Mouse (Mus musculus) forebrain, embryonic 15.5 days (tissue): ENCODE measurements around the gene Rab38. TPM values are rescaled to one million over a fixed set of nuclear protein-coding genes. Genes with fewer than 3 reads are reported as not detected.
A peak's percentile ranks its signal among the peaks of the same experiment; 100 is the strongest.

Experiments used
- ATAC-seq: fragments of 200-750 bp; cut with Nextera tagmentation; replicated peaks from 2 replicates; pipeline ENCODE4 v1.8.0; 2017; ENCODE audit warnings: mild to moderate bottlenecking, moderate TSS enrichment, moderate library complexity
- H3K27ac ChIP-seq: fragments of 300-500 bp; sonication (generic); replicated peaks from 2 replicates; pipeline ENCODE4 v1.5.1; 2015; ENCODE audit warnings: mild to moderate bottlenecking, inconsistent platforms
- H3K27me3 ChIP-seq: fragments of 300-500 bp; sonication (generic); 2 replicates; pipeline ENCODE4 v1.6.1; 2015; ENCODE audit warnings: inconsistent platforms
- H3K36me3 ChIP-seq: fragments of 300-500 bp; sonication (generic); 2 replicates; pipeline ENCODE4 v1.6.1; 2015; ENCODE audit warnings: mild to moderate bottlenecking, inconsistent platforms
- H3K4me1 ChIP-seq: fragments of 300-500 bp; sonication (generic); 2 replicates; pipeline ENCODE4 v1.6.1; 2015; ENCODE audit warnings: inconsistent platforms
- H3K4me2 ChIP-seq: fragments of 300-500 bp; sonication (generic); replicated peaks from 2 replicates; pipeline ENCODE4 v1.6.1; 2015; ENCODE audit warnings: mild to moderate bottlenecking, inconsistent platforms
- H3K4me3 ChIP-seq: fragments of 300-500 bp; sonication (generic); 2 replicates; pipeline ENCODE4 v1.5.1; 2015; ENCODE audit warnings: mild to moderate bottlenecking, inconsistent platforms
- H3K9ac ChIP-seq: fragments of 300-500 bp; sonication (generic); replicated peaks from 2 replicates; pipeline ENCODE4 v1.6.1; 2015; ENCODE audit warnings: mild to moderate bottlenecking, inconsistent platforms
- H3K9me3 ChIP-seq: fragments of 300-500 bp; sonication (generic); 2 replicates; pipeline ENCODE4 v1.6.1; 2016; ENCODE audit warnings: inconsistent platforms
- WGBS: fragments of 180-500 bp; shearing (Covaris S2); methylation state at CpG from one replicate; pipeline ENCODE4 v1.1.7; 2015; ENCODE audit warnings: mixed read lengths; 5-methylcytosine and 5-hydroxymethylcytosine counted together
- polyA plus RNA-seq: library from polyadenylated mRNA; unstranded; fragments of >200 nt; fragmentation: Nextera tagmentation; extraction: Ambion mirVana; gene quantifications from 2 replicates; pipeline ENCODE4 v1.2.1, GENCODE M21; 2015

The Rab38 gene
- polyA plus RNA-seq: 0.34 and 0.98 TPM in 2 replicates

DNA sequence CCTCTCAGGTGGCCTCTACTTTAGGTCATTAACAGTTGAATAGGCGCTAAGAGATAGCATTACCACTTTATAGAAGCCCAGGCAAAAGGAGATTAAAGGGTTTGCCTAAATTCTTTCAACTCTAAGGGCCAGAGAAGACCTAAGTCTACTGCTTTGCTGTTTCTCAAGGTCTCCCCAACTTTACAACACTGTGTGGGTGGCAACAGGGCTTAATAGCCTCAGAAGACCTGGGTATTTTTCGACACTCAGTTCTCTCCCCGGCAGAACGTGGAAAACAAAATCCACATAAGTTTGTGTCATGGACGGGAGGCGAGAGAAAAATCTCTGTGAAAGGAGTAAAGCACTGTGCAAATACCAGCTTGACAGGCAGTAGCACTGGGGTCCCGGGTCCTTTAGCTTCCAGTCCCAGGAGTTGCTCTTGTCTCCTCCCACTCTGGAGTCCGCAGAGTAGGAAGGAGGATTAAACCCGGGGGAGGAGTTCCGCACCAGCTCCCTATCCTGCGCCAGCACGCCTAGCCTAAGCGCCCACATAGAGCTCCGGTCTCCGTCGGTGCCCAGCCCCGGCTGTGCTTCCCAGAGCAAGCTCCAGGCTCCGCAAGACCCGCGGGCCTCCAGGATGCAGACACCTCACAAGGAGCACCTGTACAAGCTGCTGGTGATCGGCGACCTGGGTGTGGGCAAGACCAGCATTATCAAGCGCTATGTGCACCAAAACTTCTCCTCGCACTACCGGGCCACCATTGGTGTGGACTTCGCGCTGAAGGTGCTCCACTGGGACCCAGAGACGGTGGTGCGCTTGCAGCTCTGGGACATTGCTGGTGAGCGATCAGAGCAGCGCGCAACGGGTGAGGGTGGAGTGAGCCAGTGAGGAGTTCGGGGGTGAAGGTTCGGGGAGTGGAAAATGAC is at the start of gene Rab38:
Rab38 (plus strand) TSS at position 488 of the 906 bp plus-strand sequence.
- peak within 1 kb of the TSS; percentile 97 for H3K4me2 ChIP-seq
- no peak within 1 kb of the TSS for H3K27ac ChIP-seq
- H3K4me1 ChIP-seq: peaks cover 11% of the 10 kb centered on the region; the same call in 1 of the 2 replicates
- no peaks in the 10 kb centered on the region for H3K27me3 ChIP-seq
- no peaks in the 10 kb centered on the region for H3K36me3 ChIP-seq
- peak within 1 kb of the TSS; percentile 51 for H3K4me3 ChIP-seq
- H3K9ac ChIP-seq: peak within 1 kb of the TSS; percentile 43
- H3K9me3 ChIP-seq: no peaks in the 10 kb centered on the region
- ATAC-seq: peak; percentile 98
- 1% methylated on average over 35 of the region's 35 CpGs for WGBS

DNA sequence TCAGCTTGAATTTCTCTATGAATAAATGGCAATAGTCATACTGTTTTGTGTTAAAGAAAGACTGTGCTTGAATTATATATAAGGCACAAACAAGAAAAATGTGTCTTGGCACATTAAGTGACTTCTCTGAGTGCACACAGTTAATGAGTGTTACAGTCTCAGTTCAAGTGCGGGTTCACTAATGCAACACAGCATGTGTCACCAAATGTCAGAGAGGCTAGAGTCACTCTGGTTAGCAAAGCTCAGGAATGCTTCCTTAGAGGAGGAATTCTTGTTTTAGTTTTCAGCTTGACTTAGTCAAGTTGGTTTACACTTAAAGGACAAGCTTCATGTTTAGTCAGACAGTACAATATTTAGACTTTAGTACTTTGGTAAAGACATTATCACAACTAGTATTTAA is 35.5 kb upstream of the Rab38 start:
- no peak overlapping the region for H3K27ac ChIP-seq
- no peaks in the 10 kb centered on the region for H3K36me3 ChIP-seq
- no peaks in the 10 kb centered on the region for H3K27me3 ChIP-seq
- no peak overlapping the region for H3K4me3 ChIP-seq
- no peak overlapping the region for H3K9ac ChIP-seq
- no peak overlapping the region for H3K4me2 ChIP-seq
- no peaks in the 10 kb centered on the region for H3K4me1 ChIP-seq
- H3K9me3 ChIP-seq: no peaks in the 10 kb centered on the region
- 80% methylated on average over 1 of the region's 1 CpGs for WGBS
- ATAC-seq: no peak

DNA sequence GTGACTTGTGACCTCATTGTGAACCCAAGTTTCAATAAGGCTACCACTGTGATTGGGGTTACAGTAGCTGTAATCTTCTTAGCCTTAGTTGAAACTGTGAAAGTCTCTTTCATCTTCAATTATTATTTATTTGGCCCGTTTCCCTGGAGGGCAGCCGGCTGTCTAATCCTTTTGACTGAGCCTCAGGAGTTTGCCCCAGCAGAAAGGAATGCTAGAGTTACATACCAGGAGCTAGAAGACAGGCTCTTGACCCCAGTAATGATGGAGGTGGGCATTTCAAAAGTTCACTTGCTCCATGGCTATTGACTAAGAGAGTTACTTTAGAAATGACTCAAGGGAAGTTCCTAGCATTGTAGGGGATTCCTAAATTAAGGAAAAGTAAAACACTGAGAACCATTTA is 34.3 kb upstream of the Rab38 start:
- 15% methylated on average over 2 of the region's 2 CpGs for WGBS
- Histone ChIP-seq H3K4me3 (no peak overlapping the region), H3K9me3 (no peaks in the 10 kb centered on the region)

DNA sequence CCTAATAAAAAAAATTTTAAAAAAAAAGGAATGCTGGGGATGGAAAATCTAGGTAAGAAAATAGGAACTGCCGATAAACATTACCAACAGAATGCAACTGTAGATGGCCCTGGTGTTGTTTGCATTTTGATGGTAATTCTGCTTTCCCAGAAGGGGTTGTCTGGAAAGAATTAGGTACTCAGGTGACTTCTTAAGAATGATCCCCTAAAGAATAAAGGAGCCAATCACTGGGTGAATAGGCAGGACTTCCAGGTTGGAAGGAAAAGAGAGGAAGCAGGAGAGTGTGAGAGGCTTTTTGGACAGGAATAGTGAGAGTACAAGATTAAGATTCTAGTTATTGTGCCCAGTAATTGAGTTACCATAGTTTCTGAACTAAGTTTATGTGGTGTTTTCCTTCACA is 24.8 kb upstream of the Rab38 start:
- no peak for ATAC-seq
- WGBS: 98% methylated on average over 1 of the region's 1 CpGs
- Histone ChIP-seq H3K9ac (no peak overlapping the region), H3K9me3 (no peaks in the 10 kb centered on the region), H3K4me1 (no peaks in the 10 kb centered on the region), H3K27ac (no peak overlapping the region), H3K36me3 (no peaks in the 10 kb centered on the region), H3K4me3 (no peak overlapping the region), H3K4me2 (no peak overlapping the region), H3K27me3 (no peaks in the 10 kb centered on the region)

More for the DNA sequence above, 34.3 kb upstream of the Rab38 start:
- H3K4me1 ChIP-seq: no peaks in the 10 kb centered on the region
- no peak for ATAC-seq
- H3K4me2 ChIP-seq: no peak overlapping the region
- H3K9ac ChIP-seq: no peak overlapping the region
- no peaks in the 10 kb centered on the region for H3K36me3 ChIP-seq
- no peak overlapping the region for H3K27ac ChIP-seq
- H3K27me3 ChIP-seq: no peaks in the 10 kb centered on the region

DNA sequence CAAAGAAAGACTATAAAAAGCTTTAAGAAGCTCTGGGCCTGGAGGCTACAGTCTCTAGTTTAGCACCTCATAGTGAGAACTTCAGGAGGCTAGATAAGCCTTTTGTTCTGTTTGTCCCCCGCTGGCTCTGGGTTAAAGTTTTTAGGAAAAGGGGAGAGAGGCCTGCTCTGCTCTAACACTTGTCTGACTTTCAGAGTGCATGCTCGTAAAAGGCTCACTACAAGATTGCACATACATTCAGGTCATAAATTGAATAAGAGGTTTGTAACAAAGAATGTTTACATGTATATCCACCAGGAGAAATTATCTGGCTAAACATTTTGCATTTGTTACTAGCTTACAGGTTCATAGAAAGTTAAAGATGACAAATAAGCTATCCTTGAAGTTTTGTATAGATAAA is 23.6 kb upstream of the Rab38 start:
- ATAC-seq: no peak
- H3K9me3 ChIP-seq: no peaks in the 10 kb centered on the region
- 84% methylated on average over 2 of the region's 2 CpGs for WGBS

DNA sequence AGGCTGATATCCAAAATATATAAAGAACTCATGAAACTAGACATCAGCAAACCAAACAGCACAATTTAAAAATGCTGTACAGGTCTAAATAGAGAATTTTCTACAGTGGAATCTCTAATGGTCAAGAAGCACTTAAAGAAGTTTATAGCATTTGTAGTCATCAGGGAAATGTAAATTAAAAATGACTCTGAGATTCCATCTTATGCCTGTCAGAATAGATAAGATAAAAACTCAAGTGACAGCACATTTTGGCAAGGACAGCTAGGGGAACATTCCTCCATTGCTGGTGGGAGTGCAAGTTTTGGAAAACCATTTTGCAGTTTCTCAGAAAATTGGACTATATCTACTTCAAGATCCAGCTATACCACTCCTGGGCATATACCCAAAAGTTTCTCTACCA is 8.3 kb upstream of the Rab38 start:
- ATAC-seq: no peak
- Histone ChIP-seq H3K36me3 (no peaks in the 10 kb centered on the region), H3K9me3 (no peaks in the 10 kb centered on the region), H3K4me2 (no peak overlapping the region), H3K4me3 (no peak overlapping the region), H3K9ac (no peak overlapping the region), H3K4me1 (no peaks in the 10 kb centered on the region), H3K27me3 (no peaks in the 10 kb centered on the region), H3K27ac (no peak overlapping the region)

More for the DNA sequence above, 23.6 kb upstream of the Rab38 start:
- no peaks in the 10 kb centered on the region for H3K4me1 ChIP-seq
- H3K27me3 ChIP-seq: no peaks in the 10 kb centered on the region
- no peak overlapping the region for H3K4me3 ChIP-seq
- no peak overlapping the region for H3K9ac ChIP-seq
- H3K27ac ChIP-seq: no peak overlapping the region
- no peaks in the 10 kb centered on the region for H3K36me3 ChIP-seq
- H3K4me2 ChIP-seq: no peak overlapping the region

DNA sequence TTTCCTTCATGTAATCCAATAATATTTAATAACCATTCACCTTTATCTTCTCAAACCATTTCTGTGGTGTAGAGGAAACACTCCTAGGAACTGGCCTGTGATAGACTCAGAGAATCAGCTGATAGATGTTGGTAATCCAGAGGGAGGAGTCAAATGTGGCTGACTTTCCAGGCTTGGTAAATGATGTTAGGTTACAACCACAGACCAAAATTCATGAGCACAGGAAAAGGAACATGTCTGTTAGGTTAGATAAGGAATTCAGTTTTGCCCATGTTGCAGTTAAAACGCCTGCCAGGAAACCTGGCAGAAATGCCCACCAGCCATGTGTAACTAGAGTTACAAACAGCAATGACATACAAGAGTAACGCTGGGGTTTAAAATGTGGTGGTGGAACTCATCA is 6.2 kb upstream of the Rab38 start:
- Histone ChIP-seq H3K9me3 (no peaks in the 10 kb centered on the region), H3K36me3 (no peaks in the 10 kb centered on the region), H3K4me2 (no peak overlapping the region), H3K27ac (no peak overlapping the region), H3K27me3 (no peaks in the 10 kb centered on the region), H3K9ac (no peak overlapping the region), H3K4me3 (no peak overlapping the region), H3K4me1 (no peaks in the 10 kb centered on the region)
- no peak for ATAC-seq
- 79% methylated on average over 2 of the region's 2 CpGs for WGBS

DNA sequence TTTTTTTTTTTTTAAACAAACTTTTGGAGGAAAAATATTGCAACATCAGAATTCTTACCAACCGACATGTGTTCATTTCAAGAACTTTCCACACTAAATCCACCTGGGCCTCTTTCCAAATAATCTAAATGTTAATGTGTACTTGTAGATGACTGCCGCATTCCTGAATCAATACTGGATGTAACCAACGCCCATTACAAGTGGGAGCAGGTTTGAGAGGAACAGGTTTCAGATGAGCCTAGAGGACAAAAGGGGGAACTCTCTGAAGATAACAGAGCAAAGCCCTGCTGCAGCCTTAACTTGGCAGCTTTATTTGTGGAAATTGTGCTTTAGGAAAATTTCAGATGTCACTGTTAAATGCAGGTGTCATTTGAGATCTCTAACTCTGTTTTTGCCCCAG is 4.3 kb upstream of the Rab38 start:
- Histone ChIP-seq H3K27ac (no peak overlapping the region), H3K4me3 (no peak overlapping the region), H3K9me3 (no peaks in the 10 kb centered on the region), H3K4me1 (peaks cover 11% of the 10 kb centered on the region; the same call in 1 of the 2 replicates), H3K9ac (no peak overlapping the region), H3K27me3 (no peaks in the 10 kb centered on the region), H3K4me2 (no peak overlapping the region), H3K36me3 (no peaks in the 10 kb centered on the region)
- no peak for ATAC-seq
- WGBS: 61% methylated on average over 3 of the region's 3 CpGs

DNA sequence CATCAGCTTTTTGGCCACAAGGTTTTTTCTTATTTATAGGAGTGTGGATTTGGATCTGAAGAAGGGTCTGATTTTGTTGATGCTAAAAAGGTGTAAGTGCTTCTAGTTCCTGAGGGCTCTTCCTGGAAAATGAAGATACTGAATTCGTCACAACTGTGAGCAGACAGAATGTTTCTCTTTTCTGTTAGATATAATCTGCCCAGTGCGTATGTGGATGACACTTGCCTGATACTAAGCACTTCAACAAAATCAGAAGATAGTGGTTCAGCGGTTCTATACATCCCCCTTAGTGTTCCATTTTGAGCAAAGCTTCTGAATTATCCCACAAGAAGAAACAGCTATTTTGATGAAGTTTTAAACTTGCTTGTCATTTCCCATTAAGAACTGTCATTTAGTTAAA is 2.6 kb upstream of the Rab38 start:
- ATAC-seq: no peak
- Histone ChIP-seq H3K36me3 (no peaks in the 10 kb centered on the region), H3K27ac (no peak overlapping the region), H3K9ac (no peak overlapping the region), H3K27me3 (no peaks in the 10 kb centered on the region), H3K9me3 (no peaks in the 10 kb centered on the region), H3K4me3 (no peak overlapping the region), H3K4me1 (peaks cover 11% of the 10 kb centered on the region; the same call in 1 of the 2 replicates), H3K4me2 (no peak overlapping the region)
- 96% methylated on average over 3 of the region's 3 CpGs for WGBS

DNA sequence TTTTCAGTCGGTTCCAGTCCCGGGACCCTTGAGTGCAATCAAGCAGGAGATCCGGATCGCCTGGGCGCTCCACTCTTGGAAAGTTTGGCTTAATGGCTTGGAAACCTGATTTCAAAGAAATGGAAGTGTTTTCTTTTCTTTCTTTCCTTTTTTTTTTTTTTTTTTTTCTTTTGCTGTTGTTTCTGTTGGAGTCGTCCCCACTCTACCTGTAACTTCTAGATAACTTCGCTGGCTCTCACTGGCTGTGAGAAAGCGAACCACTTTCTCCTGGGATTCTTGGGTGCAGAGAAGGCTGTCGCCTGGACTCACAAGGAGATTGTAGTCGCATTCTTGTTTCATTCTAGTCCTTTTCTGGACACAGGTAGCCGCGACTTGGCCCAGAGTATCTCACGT is 615 bp downstream of the Rab38 start:
- WGBS: 9% methylated on average over 13 of the region's 13 CpGs
- no peaks in the 10 kb centered on the region for H3K9me3 ChIP-seq
- no peak for ATAC-seq

DNA sequence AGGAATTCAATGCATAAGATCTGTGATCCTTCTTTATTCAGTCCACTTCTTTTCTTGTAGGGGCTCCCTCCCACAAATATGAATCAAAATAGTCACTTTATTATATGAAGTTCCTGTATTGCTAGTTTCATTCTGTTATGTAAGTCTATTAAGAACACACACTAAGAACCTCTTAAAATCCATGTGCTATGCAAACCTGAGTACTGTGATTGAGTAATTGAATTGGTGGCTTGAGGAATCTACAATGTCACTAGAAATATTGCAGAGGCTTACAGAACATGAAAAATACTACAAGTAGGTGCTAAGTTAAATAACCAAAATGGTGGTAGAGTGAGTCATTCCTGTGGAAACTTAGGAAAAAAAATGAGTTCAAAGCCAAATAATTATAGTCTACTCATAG is 10.2 kb downstream of the Rab38 start:
- Histone ChIP-seq H3K27ac (no peak overlapping the region), H3K4me3 (no peak overlapping the region), H3K9me3 (no peaks in the 10 kb centered on the region), H3K4me1 (no peaks in the 10 kb centered on the region), H3K27me3 (no peaks in the 10 kb centered on the region), H3K9ac (no peak overlapping the region), H3K36me3 (no peaks in the 10 kb centered on the region), H3K4me2 (no peak overlapping the region)
- no peak for ATAC-seq

More for the DNA sequence above, 615 bp downstream of the Rab38 start:
- Histone ChIP-seq H3K4me3 (peak overlapping the region; percentile 51), H3K27ac (no peak overlapping the region), H3K9ac (peak overlapping the region; percentile 43), H3K36me3 (no peaks in the 10 kb centered on the region), H3K4me1 (peaks cover 11% of the 10 kb centered on the region; the same call in 1 of the 2 replicates), H3K27me3 (no peaks in the 10 kb centered on the region), H3K4me2 (peak overlapping the region; percentile 97)

DNA sequence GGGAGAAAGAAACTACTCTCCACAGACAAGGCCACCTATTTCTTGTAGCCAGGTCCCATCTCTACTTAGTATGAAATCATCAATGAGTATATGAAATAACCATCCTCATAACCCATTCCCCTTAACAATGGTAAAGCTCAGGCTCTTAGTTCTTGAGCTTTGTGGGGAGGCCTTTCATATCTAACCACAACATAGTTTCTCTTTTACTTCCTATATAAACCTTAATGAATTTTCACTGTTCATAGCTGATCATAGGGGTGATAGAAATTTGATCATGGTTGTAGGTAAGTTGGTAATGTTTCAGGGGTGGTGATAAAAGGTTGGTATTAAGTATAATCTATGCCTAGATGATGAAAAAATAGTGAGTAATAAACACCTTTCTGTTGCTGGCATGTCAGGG is 12.6 kb downstream of the Rab38 start:
- Histone ChIP-seq H3K4me1 (no peaks in the 10 kb centered on the region), H3K4me3 (no peak overlapping the region), H3K27me3 (no peaks in the 10 kb centered on the region), H3K9me3 (no peaks in the 10 kb centered on the region), H3K4me2 (no peak overlapping the region), H3K36me3 (no peaks in the 10 kb centered on the region), H3K27ac (no peak overlapping the region), H3K9ac (no peak overlapping the region)
- no peak for ATAC-seq

DNA sequence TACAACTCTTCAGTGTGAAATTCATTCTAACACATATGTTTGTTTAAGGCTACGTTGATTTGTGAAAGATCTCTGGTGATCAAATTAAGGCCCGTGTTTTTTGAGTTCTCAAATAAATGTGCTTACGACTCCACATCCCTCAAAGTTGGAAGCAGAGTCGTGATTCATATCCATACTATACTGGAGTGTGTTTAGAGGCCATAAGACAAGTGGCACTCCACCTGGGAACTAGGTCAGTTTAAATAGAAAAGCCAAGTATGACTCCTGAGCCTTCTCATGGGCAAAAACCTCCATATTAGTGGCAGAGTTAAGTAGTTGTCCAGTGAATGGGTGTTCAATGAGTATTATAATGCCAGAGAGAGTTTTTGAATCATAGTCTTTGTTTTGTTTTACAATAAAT is 13.4 kb downstream of the Rab38 start:
- Histone ChIP-seq H3K27ac (no peak overlapping the region), H3K4me1 (no peaks in the 10 kb centered on the region), H3K9ac (no peak overlapping the region), H3K4me3 (no peak overlapping the region), H3K36me3 (no peaks in the 10 kb centered on the region), H3K9me3 (no peaks in the 10 kb centered on the region), H3K27me3 (no peaks in the 10 kb centered on the region), H3K4me2 (no peak overlapping the region)
- no peak for ATAC-seq
- 85% methylated on average over 4 of the region's 4 CpGs for WGBS
